Mouse (Mus musculus) stomach, postnatal 0 days (tissue): ENCODE results near the gene Mpdz.

Experiments used
- CTCF ChIP-seq: IDR thresholded peaks from 2 replicates; pipeline ENCODE4 v1.5.1; 2016; ENCODE audit warnings: antibody characterized with exemption, low read depth, mild to moderate bottlenecking, moderate library complexity
- EP300 ChIP-seq: optimal IDR thresholded peaks from 2 replicates; pipeline ENCODE3; 2016; ENCODE audit warnings: antibody characterized with exemption

- TF ChIP-seq CTCF (no peak), EP300 (no peak)
Observed at GRCm38 (mm10) chr4:81453806-81454205, 11.2 kb upstream of the Mpdz start.
